Mouse (Mus musculus) MEL (cell line): ENCODE measurements around the gene Ifi213. TPM values are rescaled to one million over a fixed set of nuclear protein-coding genes. Genes with fewer than 3 reads are reported as not detected.
"Not testable (repeated sequence)": the region's sequence is repeated elsewhere in the genome, so short reads cannot be mapped to it uniquely, and the experiment has no call there.

Experiments used
- DNase-seq: peaks from one replicate; pipeline ENCODE4 v3.0.0; 2011; ENCODE audit warnings: low read depth, low spot score
- H3K27ac ChIP-seq: 2 replicates; pipeline ENCODE4 v1.5.1; 2012; ENCODE audit warnings: low read depth, mild to moderate bottlenecking, control low read depth, low read length, moderate library complexity; ENCODE audit not compliant: control insufficient read depth
- H3K27me3 ChIP-seq, 2 experiments: fragments of 150-350 bp in 1 of 2; sonication (generic) in 1 of 2; 2 replicates each; pipeline ENCODE4 v1.6.1; 2012; ENCODE audit warnings: low read length in 2 of 2, mild to moderate bottlenecking in 2 of 2, improper control_type of control experiment in 1 of 2, moderate library complexity in 1 of 2; ENCODE audit not compliant: insufficient read depth in 2 of 2, control insufficient read depth in 1 of 2
- H3K36me3 ChIP-seq, 2 experiments: 2 replicates each; pipeline ENCODE4 v1.6.1; 2012 to 2014; ENCODE audit warnings: low read length in 2 of 2, improper control_type of control experiment in 1 of 2, inconsistent platforms in 1 of 2, mild to moderate bottlenecking in 1 of 2; ENCODE audit not compliant: insufficient read depth in 2 of 2, control insufficient read depth in 1 of 2
- H3K4me1 ChIP-seq, 2 experiments: fragments of 150-350 bp in 1 of 2; sonication (generic) in 1 of 2; 2 replicates each; pipeline ENCODE4 v1.6.1; 2012; ENCODE audit warnings: low read length in 2 of 2, improper control_type of control experiment in 1 of 2, mild to moderate bottlenecking in 1 of 2; ENCODE audit not compliant: insufficient read depth in 2 of 2, control insufficient read depth in 1 of 2
- H3K4me3 ChIP-seq, 2 experiments: fragments of 150-350 bp in 1 of 2; sonication (generic) in 1 of 2; 2 replicates each; pipeline ENCODE4 v1.5.1; 2012; ENCODE audit warnings: low read depth in 2 of 2, low read length in 2 of 2, mild to moderate bottlenecking in 2 of 2, moderate library complexity in 2 of 2, control low read depth in 1 of 2, improper control_type of control experiment in 1 of 2; ENCODE audit not compliant: control insufficient read depth in 1 of 2, insufficient read depth in 1 of 2
- H3K79me2 ChIP-seq: 2 replicates; pipeline ENCODE4 v1.6.1; 2012; ENCODE audit warnings: mild to moderate bottlenecking, low read length, moderate library complexity; ENCODE audit not compliant: control insufficient read depth, poor library complexity, insufficient read depth
- H3K9ac ChIP-seq: 2 replicates; pipeline ENCODE4 v1.6.1; 2012; ENCODE audit warnings: low read depth, mild to moderate bottlenecking, control low read depth, low read length, moderate library complexity; ENCODE audit not compliant: control insufficient read depth, poor library complexity, severe bottlenecking
- H3K9me3 ChIP-seq: fragments of 150-350 bp; sonication (generic); replicated peaks from 2 replicates; pipeline ENCODE4 v1.6.1; 2012; ENCODE audit warnings: mild to moderate bottlenecking, low read length, improper control_type of control experiment, moderate library complexity; ENCODE audit not compliant: insufficient read depth
- CHD2 ChIP-seq: IDR thresholded peaks from 2 replicates; pipeline ENCODE4 v1.6.1; 2011; ENCODE audit warnings: low read length, improper control_type of control experiment
- E2F4 ChIP-seq: IDR thresholded peaks from 2 replicates; pipeline ENCODE4 v1.6.1; 2011; ENCODE audit warnings: low read depth, low read length, improper control_type of control experiment, borderline replicate concordance
- GATA1 ChIP-seq: IDR thresholded peaks from 2 replicates; pipeline ENCODE4 v1.6.1; 2011; ENCODE audit warnings: low read depth, low read length, improper control_type of control experiment
- MAFK ChIP-seq: IDR thresholded peaks from 2 replicates; pipeline ENCODE4 v1.6.1; 2011; ENCODE audit warnings: low read depth, mild to moderate bottlenecking, low read length, improper control_type of control experiment, borderline replicate concordance
- NRF1 ChIP-seq: IDR thresholded peaks from 2 replicates; pipeline ENCODE4 v1.6.1; 2014; ENCODE audit warnings: low read depth, mild to moderate bottlenecking, inconsistent platforms, low read length, improper control_type of control experiment, moderate library complexity; ENCODE audit not compliant: poor library complexity, insufficient read depth, severe bottlenecking
- RAD21 ChIP-seq: IDR thresholded peaks from 2 replicates; pipeline ENCODE4 v1.6.1; 2011; ENCODE audit warnings: mild to moderate bottlenecking, low read depth, low read length, improper control_type of control experiment
- TAL1 ChIP-seq: IDR thresholded peaks from 2 replicates; pipeline ENCODE4 v1.6.1; 2012; ENCODE audit warnings: mild to moderate bottlenecking, inconsistent platforms, low read length, moderate library complexity, mixed read lengths
- UBTF ChIP-seq: IDR thresholded peaks from 2 replicates; pipeline ENCODE4 v1.6.1; 2012; ENCODE audit warnings: low read depth, mild to moderate bottlenecking, inconsistent platforms, low read length, improper control_type of control experiment, moderate library complexity, borderline replicate concordance; ENCODE audit not compliant: insufficient read depth
- ZC3H11A ChIP-seq: IDR thresholded peaks from 2 replicates; pipeline ENCODE4 v1.6.1; 2012; ENCODE audit warnings: low read depth, mild to moderate bottlenecking, inconsistent platforms, low read length, improper control_type of control experiment
- polyA plus RNA-seq, 2 experiments: library from polyadenylated mRNA; stranded (reverse) in 1 of 2; unstranded in 1 of 2; fragments of >175 nt in 1 of 2; fragments of >200 nt in 1 of 2; gene quantifications; 2 replicates each; pipeline versions ENCODE4 v1.2.1 to v1.2.4; 2012; ENCODE audit warnings: low replicate concordance in 2 of 2, low read depth in 1 of 2; ENCODE audit not compliant: insufficient read length in 2 of 2, insufficient read depth in 1 of 2, missing spikeins in 1 of 2
- total RNA-seq: library from RNA; depleted of rRNA; stranded (reverse); fragments of 300-350 nt; gene quantifications from 2 replicates; pipeline ENCODE4 v1.2.3, GENCODE M21; 2012; rRNA removed

Gene Ifi213
- total and polyA plus RNA-seq, 3 experiments, result not detected

GRCm38 (mm10) chr1:173548798-173549197 lies 50.3 kb downstream of the Ifi213 start:
- H3K79me2 ChIP-seq, H3K27ac ChIP-seq, DNase-seq, H3K27me3 ChIP-seq, H3K9ac ChIP-seq, H3K9me3 ChIP-seq, H3K4me3 ChIP-seq, H3K36me3 ChIP-seq, H3K4me1 ChIP-seq: not testable (repeated sequence)

- not testable (repeated sequence) for H3K9me3 ChIP-seq, DNase-seq, H3K27me3 ChIP-seq, H3K4me1 ChIP-seq, H3K36me3 ChIP-seq, H3K79me2 ChIP-seq, H3K4me3 ChIP-seq, H3K27ac ChIP-seq, H3K9ac ChIP-seq
These were observed 63.3 kb downstream of the Ifi213 start, which contains the start of gene Ifi214 for GRCm38 (mm10) chr1:173535791-173536190. Gene Ifi214, minus strand, starts transcription at chr1:173535957.

- no peak overlapping the region for H3K9ac ChIP-seq
- no peaks in the 10 kb centered on the region for H3K27me3 ChIP-seq
- no peak overlapping the region for H3K27ac ChIP-seq
- DNase-seq, result no peak
- H3K79me2 ChIP-seq, result no peaks in the 10 kb centered on the region
- TF ChIP-seq GATA1, result no peak
- no peak for TF ChIP-seq UBTF
- no peak for TF ChIP-seq RAD21
- TF ChIP-seq ZC3H11A, result no peak
- TF ChIP-seq TAL1, result no peak
- TF ChIP-seq MAFK, result no peak
- TF ChIP-seq NRF1, result no peak
- TF ChIP-seq CHD2, result no peak
- no peak for TF ChIP-seq E2F4
- H3K36me3 ChIP-seq, result no peaks in the 10 kb centered on the region
- H3K4me3 ChIP-seq, result no peak overlapping the region
- H3K9me3 ChIP-seq, result no peaks in the 10 kb centered on the region
- no peaks in the 10 kb centered on the region for H3K4me1 ChIP-seq
These were observed 77.6 kb downstream of the Ifi213 start for GRCm38 (mm10) chr1:173521452-173521851.

Other genes starting within 250 kb of the Ifi213 start
- 2.3 TPM in 2 replicates for gene Aim2, start 248.4 kb downstream of the Ifi213 start, total RNA-seq
- gene Aim2, start 248.4 kb downstream of the Ifi213 start, polyA plus RNA-seq, result 1 to 10 TPM in 1 of 2 experiments, not detected in 1; 9.1 TPM
- 0.19 and 0.20 TPM in 2 replicates for gene Cadm3, start 231.6 kb downstream of the Ifi213 start, total RNA-seq
- gene Cadm3, start 231.6 kb downstream of the Ifi213 start, polyA plus RNA-seq, result under 1 TPM in 1 of 2 experiments, not detected in 1; 0.03 TPM
- not detected in 2 replicates for gene Ifi206, start 108.2 kb downstream of the Ifi213 start, total RNA-seq
- gene Ifi206, start 108.2 kb downstream of the Ifi213 start, polyA plus RNA-seq, result not detected
- not detected in 2 replicates for gene Ifi214, start 63.3 kb downstream of the Ifi213 start, total RNA-seq
- gene Ifi214, start 63.3 kb downstream of the Ifi213 start, polyA plus RNA-seq, result not detected
- not detected in 2 replicates for gene Ifi209, start 31.6 kb upstream of the Ifi213 start, total RNA-seq
- not detected for gene Ifi209, start 31.6 kb upstream of the Ifi213 start, polyA plus RNA-seq
- not detected in 2 replicates for gene Ifi208, start 74.4 kb upstream of the Ifi213 start, total RNA-seq
- not detected for gene Ifi208, start 74.4 kb upstream of the Ifi213 start, polyA plus RNA-seq
- not detected in 2 replicates for gene Ifi207, start 142.5 kb upstream of the Ifi213 start, total RNA-seq
- not detected for gene Ifi207, start 142.5 kb upstream of the Ifi213 start, polyA plus RNA-seq
- gene Ifi204, start 167.7 kb upstream of the Ifi213 start, total RNA-seq, result not detected in 2 replicates
- gene Ifi204, start 167.7 kb upstream of the Ifi213 start, polyA plus RNA-seq, result not detected